Mouse (Mus musculus) embryo, embryonic 10 days (tissue): ENCODE measurements around the gene Olfr1138.

Source experiments
- DNase-seq: peaks from one replicate; pipeline ENCODE4 v3.0.0-alpha.2; 2015; ENCODE audit warnings: low spot score

Gene Olfr1138

GRCm38 (mm10) chr2:87739878-87740277 lies at the start of gene Olfr1138:
Olfr1138 (minus strand) TSS chr2:87739978.
- DNase-seq: no peak

- no peak for DNase-seq
Observed at GRCm38 (mm10) chr2:87779183-87779582, 39.4 kb upstream of the Olfr1138 start, which contains the start of gene Olfr152. Olfr152 (plus strand) TSS chr2:87779483.

- no peak for DNase-seq
Observed at GRCm38 (mm10) chr2:87776143-87776542, 36.4 kb upstream of the Olfr1138 start.

- DNase-seq: no peak
Observed at GRCm38 (mm10) chr2:87753891-87754290, 14.1 kb upstream of the Olfr1138 start, which contains the start of gene Olfr1141. Olfr1141 (minus strand) TSS chr2:87753991.

GRCm38 (mm10) chr2:87743452-87743851 lies 3.7 kb upstream of the Olfr1138 start, which contains the start of gene Olfr1140:
Olfr1140 (plus strand) TSS chr2:87743752.
- no peak for DNase-seq

- DNase-seq: no peak
Observed at GRCm38 (mm10) chr2:87713079-87713478, 26.7 kb downstream of the Olfr1138 start, which contains the start of gene Olfr1137. Olfr1137 (minus strand) TSS chr2:87713179.

- no peak for DNase-seq
Observed at GRCm38 (mm10) chr2:87693847-87694246, 45.9 kb downstream of the Olfr1138 start, which contains the start of gene Olfr1136. Olfr1136 (minus strand) TSS chr2:87693947.
